Mouse (Mus musculus) CH12F3 (cell line): Measurements from ENCODE around the gene Prr19.
"Not testable (repeated sequence)": the region's sequence is repeated elsewhere in the genome, so short reads cannot be mapped to it uniquely, and the experiment has no call there.

Experiments
- in situ Hi-C: fragments of 300-500 bp; cut with MboI; formaldehyde crosslinking; loops from 2 replicates; pipeline ENCODE4 v1.14.3; 2020; ENCODE audit warnings: low sequenced_read_pairs

Gene Prr19

DNA sequence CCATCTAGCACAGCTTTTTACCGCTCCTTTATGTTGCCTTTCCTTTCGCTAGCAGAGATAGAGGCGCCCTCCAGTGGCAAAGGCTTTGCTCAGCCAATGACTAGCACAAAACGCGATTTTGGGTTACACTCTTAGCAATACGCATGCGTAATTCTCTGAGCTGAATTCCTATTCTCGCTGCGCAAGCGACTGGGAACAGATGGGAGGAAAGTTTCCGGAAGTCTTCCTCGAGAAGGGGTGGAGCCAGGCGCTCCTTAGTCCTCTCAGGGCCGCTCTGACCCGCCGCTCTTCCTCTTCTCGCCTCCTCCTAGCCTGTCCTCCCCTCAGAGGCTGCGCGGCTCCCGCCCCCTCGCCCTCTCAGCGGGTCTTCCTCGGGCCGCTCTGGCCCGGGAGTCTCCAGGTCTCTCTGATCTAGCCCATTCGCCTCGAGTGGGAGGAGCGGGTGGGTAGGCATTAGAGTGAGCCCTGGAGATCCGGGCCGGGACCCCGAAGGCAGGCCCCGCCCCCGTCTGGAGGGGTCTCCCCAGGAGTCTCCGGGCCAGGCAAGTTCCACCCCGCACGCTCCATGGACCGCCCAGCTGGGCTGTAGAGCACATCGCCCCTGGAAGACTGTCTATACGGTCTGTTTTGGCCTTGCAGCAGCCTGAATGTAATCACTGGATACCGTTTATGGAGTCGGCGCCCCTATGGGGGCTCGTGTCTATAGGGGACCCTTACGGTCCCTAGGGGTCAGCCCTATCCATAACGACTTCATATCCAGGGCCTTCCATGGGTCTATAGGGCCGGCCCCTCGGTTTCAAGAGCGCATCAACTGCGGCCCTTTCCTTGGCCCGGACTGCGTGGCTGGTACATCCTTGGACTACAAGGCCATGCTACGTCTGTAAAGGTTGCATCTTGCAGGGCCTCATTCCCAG is 15.6 kb downstream of the Prr19 start, which contains the start of gene Megf8:
Gene Megf8, plus strand, starts transcription at position 633 of the 914 bp plus-strand sequence.
- in situ Hi-C loops: no loop called here

DNA sequence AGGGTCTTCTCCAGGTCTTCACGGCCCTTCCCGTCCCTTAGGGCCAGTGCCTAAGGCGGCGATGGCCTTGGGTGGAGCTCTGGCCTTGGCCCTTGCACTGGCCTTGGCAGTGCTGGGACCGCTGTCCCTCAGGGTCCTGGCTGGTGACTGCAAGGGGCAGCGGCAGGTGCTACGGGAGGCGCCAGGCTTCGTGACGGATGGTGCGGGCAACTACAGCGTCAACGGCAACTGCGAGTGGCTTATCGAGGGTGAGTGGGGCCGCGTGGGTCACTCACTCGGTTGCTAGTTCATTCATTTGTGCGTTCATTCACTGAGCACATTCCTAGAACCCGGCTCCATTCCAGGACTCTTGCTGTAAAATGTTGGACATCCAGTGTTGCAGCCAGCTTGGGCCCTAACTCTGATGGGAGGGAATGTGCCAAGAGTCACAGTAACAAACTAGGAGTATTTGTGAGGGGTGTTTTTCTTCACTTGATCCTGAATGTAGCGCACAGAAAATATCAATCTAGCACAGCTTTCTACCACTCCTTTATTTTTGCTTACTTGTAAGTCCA is 16.3 kb downstream of the Prr19 start:
- in situ Hi-C loops: no loop called here

GRCm38 (mm10) chr7:25322058-25322484 is 20.9 kb downstream of the Prr19 start:
- in situ Hi-C loops: no loop called here

- in situ Hi-C loops: no loop called here
Measured at GRCm38 (mm10) chr7:25323219-25323618, 22.0 kb downstream of the Prr19 start.

DNA sequence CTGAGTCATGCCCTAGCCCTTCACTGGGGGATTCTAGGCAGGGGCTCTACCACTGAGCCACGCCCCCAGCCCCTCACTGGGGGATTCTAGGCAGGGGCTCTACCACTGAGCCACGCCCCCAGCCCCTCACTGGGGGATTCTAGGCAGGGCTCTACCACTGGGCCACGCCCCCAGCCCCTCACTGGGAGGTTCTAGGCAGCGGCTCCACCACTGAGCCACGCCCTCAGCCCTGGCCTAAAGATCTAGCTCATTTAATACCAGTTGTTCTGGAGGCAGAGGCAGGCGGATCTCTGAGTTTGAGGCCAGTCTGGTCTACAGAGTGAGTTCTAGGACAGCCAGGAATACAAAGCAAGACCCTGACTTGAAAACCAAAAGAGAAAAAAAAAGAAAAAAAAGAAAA is 24.2 kb downstream of the Prr19 start:
- in situ Hi-C loops: not testable (repeated sequence)

GRCm38 (mm10) chr7:25326233-25326632 is 25.0 kb downstream of the Prr19 start:
- in situ Hi-C loops: no loop called here

GRCm38 (mm10) chr7:25333596-25334307 is 32.5 kb downstream of the Prr19 start:
- in situ Hi-C loops: no loop called here

DNA sequence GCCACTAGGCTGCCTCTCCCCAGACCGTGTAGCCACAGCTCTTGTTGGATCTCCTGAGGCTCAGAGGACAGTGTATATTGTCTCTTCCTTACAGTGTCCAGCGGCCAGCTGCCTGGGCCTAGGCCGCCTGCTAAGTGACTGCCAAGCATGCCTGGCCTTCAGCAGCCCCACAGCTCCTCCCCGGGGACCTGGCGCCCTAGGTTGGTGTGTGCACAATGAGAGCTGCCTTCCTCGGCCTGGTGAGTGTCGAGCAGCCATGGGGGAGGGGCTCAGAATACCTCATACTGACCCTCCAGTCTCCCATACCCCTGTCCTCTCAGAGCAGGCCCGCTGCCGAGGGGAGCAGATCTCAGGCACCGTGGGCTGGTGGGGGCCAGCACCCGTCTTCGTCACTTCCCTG is 33.3 kb downstream of the Prr19 start:
- in situ Hi-C loops: no loop called here

DNA sequence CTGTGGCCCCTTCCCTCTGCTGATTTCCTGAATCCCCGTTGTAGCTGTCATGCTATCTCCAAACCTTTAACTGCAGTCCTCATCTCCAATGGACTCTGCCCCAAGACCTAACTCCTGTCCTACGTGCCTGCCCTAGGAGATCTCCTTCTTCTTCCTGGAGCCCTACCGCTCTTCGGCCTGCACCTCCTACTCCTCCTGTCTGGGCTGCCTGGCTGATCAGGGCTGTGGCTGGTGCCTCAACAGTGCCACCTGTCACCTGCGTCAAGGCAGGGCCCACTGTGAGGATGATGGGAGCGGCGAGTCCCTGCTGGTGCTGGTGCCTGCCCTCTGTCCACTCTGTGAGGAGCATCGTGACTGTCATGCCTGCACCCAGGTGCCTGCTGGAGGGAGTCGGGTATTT is 38.1 kb downstream of the Prr19 start:
- in situ Hi-C loops: no loop called here

GRCm38 (mm10) chr7:25341000-25341784 is 40.0 kb downstream of the Prr19 start:
- in situ Hi-C loops: no loop called here

GRCm38 (mm10) chr7:25348861-25349260 is 47.6 kb downstream of the Prr19 start:
- in situ Hi-C loops: no loop called here
